Mouse (Mus musculus) E14TG2a.4 (cell line): Measurements from ENCODE around the gene Abo.

Experiments
- CTCF ChIP-seq: conservative IDR thresholded peaks from 2 replicates; pipeline ENCODE4 v1.5.1; 2014; ENCODE audit warnings: low read length
- NANOG ChIP-seq: IDR thresholded peaks from 2 replicates; pipeline ENCODE4 v1.6.1; 2014; ENCODE audit warnings: borderline replicate concordance, low read length, mixed read lengths
- POU5F1 ChIP-seq: IDR thresholded peaks from 2 replicates; pipeline ENCODE4 v1.6.1; 2014; ENCODE audit warnings: low read length, borderline replicate concordance

DNA sequence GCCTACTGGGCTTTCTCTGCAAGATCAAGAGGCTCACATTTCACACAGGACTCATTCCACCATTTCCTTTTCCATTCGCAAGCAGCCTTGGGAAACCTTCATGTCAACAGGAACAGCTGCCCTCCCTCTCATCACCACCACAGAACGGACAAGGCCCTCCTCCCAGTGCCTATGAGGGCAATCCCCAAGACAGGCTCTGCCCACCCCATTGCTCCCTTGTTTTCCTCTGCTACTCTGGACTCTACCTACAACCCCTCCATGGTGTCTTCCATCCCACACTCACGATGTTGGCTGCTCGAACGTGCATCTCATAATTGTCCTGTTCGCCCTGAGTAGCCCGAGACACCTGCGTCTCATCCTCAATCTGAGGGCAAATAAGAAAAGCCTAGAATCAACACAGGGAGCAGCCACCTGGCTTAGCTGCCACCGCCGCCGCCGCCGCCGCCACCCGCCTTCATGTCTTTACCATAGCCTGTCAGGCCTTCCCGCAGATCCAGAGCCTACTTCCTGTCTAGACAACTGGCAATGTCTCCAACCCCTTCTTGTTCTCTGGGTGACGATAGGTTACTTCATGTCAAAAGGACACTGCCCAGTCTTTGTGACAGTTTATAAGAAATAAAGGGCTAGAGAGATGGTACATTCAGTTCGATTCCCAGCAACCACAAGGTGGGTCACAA is 44.1 kb upstream of the Abo start:
- TF ChIP-seq CTCF (no peak; the same call in 1 of the 2 replicates), POU5F1 (no peak), NANOG (no peak)
